Mouse (Mus musculus): ENCODE measurements at regions not wholly inside any gene's neighbourhood (a gene's known extent, or its start where the extent isn't known, plus 50 kb on each side); places are given as distances from the start of the nearest gene placed in this dataset.
"Not testable (repeated sequence)": the region's sequence is repeated elsewhere in the genome, so short reads cannot be mapped to it uniquely, and the experiment has no call there.

- 87% methylated on average over 2 of the region's 2 CpGs for WGBS
- Histone ChIP-seq H3K27ac (ENCODE audit: low read length) (no peak overlapping the region), H3K36me3 (ENCODE audit: insufficient read depth, low read length) (no peaks in the 10 kb centered on the region), H3K9me3 (ENCODE audit: low read length) (no peaks in the 10 kb centered on the region), H3K4me1 (ENCODE audit: insufficient read depth, low read length) (no peaks in the 10 kb centered on the region), H3K27me3 (ENCODE audit: insufficient read depth, low read length) (no peaks in the 10 kb centered on the region), H3K4me3 (ENCODE audit: low read length) (no peak overlapping the region), H3K9ac (replicated peaks; ENCODE audit: low read length) (no peak overlapping the region), H3K4me2 (replicated peaks; ENCODE audit: low read depth, low read length) (no peak overlapping the region)
- no peak for ATAC-seq (ENCODE audit: low FRiP score, low TSS enrichment)
Observed at GRCm38 (mm10) chr15:24400088-24400487, 1013.5 kb downstream of the Basp1 start.

DNA sequence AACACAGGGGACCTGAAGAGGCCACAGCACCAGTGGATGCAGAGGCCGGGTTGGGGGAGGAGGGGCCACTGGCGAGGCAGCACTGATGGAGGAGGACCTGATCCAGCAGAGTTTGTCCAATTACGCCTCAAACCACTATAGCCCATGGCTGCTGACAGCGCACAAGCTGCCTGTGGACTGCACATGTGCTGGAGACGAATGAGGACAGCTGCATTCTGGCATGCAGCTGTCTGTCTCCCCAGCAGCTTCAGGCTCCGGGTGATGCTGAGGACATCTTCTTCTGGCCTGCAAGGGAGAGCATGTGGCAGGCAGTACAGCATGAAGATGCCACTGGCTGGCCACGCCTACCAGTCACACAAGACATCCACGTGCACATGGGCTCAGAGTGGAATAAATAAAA lies 1055.2 kb downstream of the Basp1 start:
- ATAC-seq (ENCODE audit: low FRiP score, low TSS enrichment) = no peak
- Histone ChIP-seq H3K27me3 (ENCODE audit: insufficient read depth, low read length) (no peaks in the 10 kb centered on the region), H3K4me1 (ENCODE audit: insufficient read depth, low read length) (no peaks in the 10 kb centered on the region), H3K9ac (replicated peaks; ENCODE audit: low read length) (no peak overlapping the region), H3K27ac (ENCODE audit: low read length) (no peak overlapping the region), H3K36me3 (ENCODE audit: insufficient read depth, low read length) (no peaks in the 10 kb centered on the region), H3K4me2 (replicated peaks; ENCODE audit: low read depth, low read length) (no peak overlapping the region), H3K9me3 (ENCODE audit: low read length) (no peaks in the 10 kb centered on the region), H3K4me3 (ENCODE audit: low read length) (no peak overlapping the region)
- WGBS = 89% methylated on average over 8 of the region's 8 CpGs

GRCm38 (mm10) chr15:24348975-24349560 lies 1064.5 kb downstream of the Basp1 start:
- Histone ChIP-seq H3K4me1 (ENCODE audit: insufficient read depth, low read length) (no peaks in the 10 kb centered on the region), H3K9me3 (ENCODE audit: low read length) (no peaks in the 10 kb centered on the region), H3K27ac (ENCODE audit: low read length) (no peak overlapping the region), H3K27me3 (ENCODE audit: insufficient read depth, low read length) (no peaks in the 10 kb centered on the region), H3K36me3 (ENCODE audit: insufficient read depth, low read length) (no peaks in the 10 kb centered on the region), H3K4me2 (replicated peaks; ENCODE audit: low read depth, low read length) (no peak overlapping the region), H3K9ac (replicated peaks; ENCODE audit: low read length) (no peak overlapping the region), H3K4me3 (ENCODE audit: low read length) (no peak overlapping the region)
- WGBS = 83% methylated on average over 1 of the region's 1 CpGs
- no peak for ATAC-seq (ENCODE audit: low FRiP score, low TSS enrichment)

DNA sequence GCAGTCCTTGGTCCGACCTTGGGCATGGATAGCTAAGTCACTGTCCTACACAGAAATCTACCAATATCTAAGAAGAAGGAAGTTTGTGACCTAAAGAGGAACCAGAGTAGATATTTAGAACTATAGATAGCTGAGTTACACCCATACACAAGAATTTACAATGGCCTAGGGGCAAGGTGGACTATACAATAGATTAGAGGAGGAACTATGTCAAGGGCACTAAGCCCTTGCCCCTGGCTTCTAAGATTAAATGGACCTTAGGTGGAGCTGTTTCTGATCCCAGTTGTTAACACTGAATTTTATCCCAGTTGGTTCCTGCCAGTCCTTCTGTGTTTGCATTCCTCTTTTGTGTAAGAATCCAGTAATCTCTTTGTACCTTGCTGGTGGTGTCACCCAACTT lies 1077.7 kb downstream of the Basp1 start:
- H3K27me3 ChIP-seq (ENCODE audit: insufficient read depth, low read length); ATAC-seq (ENCODE audit: low FRiP score, low TSS enrichment); H3K27ac ChIP-seq (ENCODE audit: low read length); H3K4me3 ChIP-seq (ENCODE audit: low read length); H3K36me3 ChIP-seq (ENCODE audit: insufficient read depth, low read length); H3K4me2 ChIP-seq (replicated peaks; ENCODE audit: low read depth, low read length); H3K4me1 ChIP-seq (ENCODE audit: insufficient read depth, low read length); H3K9ac ChIP-seq (replicated peaks; ENCODE audit: low read length); H3K9me3 ChIP-seq (ENCODE audit: low read length): not testable (repeated sequence)
- WGBS = 79% methylated on average over 1 of the region's 1 CpGs

- H3K4me1 ChIP-seq (ENCODE audit: insufficient read depth, low read length) = not testable (repeated sequence)
- 91% methylated on average over 3 of the region's 3 CpGs for WGBS
Observed at GRCm38 (mm10) chr15:24303123-24303522, 1110.4 kb downstream of the Basp1 start.

GRCm38 (mm10) chr15:24297236-24297635 lies 1116.3 kb downstream of the Basp1 start:
- Histone ChIP-seq H3K27ac (ENCODE audit: low read length) (no peak overlapping the region), H3K4me2 (replicated peaks; ENCODE audit: low read depth, low read length) (no peak overlapping the region), H3K9me3 (ENCODE audit: low read length) (no peaks in the 10 kb centered on the region), H3K27me3 (ENCODE audit: insufficient read depth, low read length) (no peaks in the 10 kb centered on the region), H3K4me1 (ENCODE audit: insufficient read depth, low read length) (no peaks in the 10 kb centered on the region), H3K9ac (replicated peaks; ENCODE audit: low read length) (no peak overlapping the region), H3K36me3 (ENCODE audit: insufficient read depth, low read length) (no peaks in the 10 kb centered on the region), H3K4me3 (ENCODE audit: low read length) (no peak overlapping the region)
- ATAC-seq (ENCODE audit: low FRiP score, low TSS enrichment) = no peak

More at GRCm38 (mm10) chr15:24303123-24303522, 1110.4 kb downstream of the Basp1 start:
- not testable (repeated sequence) for H3K4me2 ChIP-seq (replicated peaks; ENCODE audit: low read depth, low read length); H3K9me3 ChIP-seq (ENCODE audit: low read length); H3K36me3 ChIP-seq (ENCODE audit: insufficient read depth, low read length); H3K4me3 ChIP-seq (ENCODE audit: low read length); H3K27ac ChIP-seq (ENCODE audit: low read length); H3K9ac ChIP-seq (replicated peaks; ENCODE audit: low read length); ATAC-seq (ENCODE audit: low FRiP score, low TSS enrichment); H3K27me3 ChIP-seq (ENCODE audit: insufficient read depth, low read length)

DNA sequence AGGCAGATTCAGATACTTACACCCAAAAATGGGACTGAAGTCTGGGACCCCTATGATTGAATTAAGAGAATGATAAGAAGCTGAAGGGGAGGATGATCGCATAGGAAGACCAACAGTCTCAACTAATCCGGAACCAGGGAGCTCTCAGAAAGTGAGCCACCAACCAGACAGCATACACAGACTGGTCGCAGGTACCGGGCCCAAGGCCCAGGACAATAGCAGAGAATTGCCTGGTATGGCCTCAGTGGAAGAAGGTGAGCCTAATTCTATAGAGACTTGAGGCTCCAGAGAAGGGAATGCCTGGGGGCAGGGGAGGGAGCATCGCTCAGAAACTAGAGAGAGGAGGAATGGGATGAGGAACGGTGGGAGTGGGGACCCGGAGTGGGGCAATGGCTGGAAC lies 1116.8 kb downstream of the Basp1 start:
- Histone ChIP-seq H3K9me3 (ENCODE audit: low read length) (no peaks in the 10 kb centered on the region), H3K4me1 (ENCODE audit: insufficient read depth, low read length) (no peaks in the 10 kb centered on the region), H3K4me3 (ENCODE audit: low read length) (no peak overlapping the region), H3K27me3 (ENCODE audit: insufficient read depth, low read length) (no peaks in the 10 kb centered on the region), H3K9ac (replicated peaks; ENCODE audit: low read length) (no peak overlapping the region), H3K36me3 (ENCODE audit: insufficient read depth, low read length) (no peaks in the 10 kb centered on the region), H3K27ac (ENCODE audit: low read length) (no peak overlapping the region), H3K4me2 (replicated peaks; ENCODE audit: low read depth, low read length) (no peak overlapping the region)
- no peak for ATAC-seq (ENCODE audit: low FRiP score, low TSS enrichment)
- WGBS = 89% methylated on average over 7 of the region's 7 CpGs

DNA sequence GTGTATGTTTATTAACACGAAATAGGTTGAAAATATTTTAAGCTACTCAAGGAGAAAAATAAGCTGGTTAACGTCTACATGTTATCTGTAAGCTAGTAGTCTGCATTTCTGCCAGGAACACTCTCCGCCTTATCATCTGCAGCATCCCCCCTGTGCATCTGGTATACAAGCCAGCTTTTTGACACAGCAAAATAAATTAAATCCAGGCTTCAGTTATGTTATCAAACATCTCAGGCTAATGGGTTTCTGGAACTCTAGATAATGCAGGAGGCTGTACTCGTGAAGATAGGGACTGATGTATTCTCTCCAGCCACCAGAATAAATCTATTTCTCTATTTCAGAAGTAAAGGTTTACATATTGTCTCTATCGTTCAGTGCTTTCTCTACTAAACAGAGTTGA lies 1138.5 kb downstream of the Basp1 start:
- no peak for ATAC-seq (ENCODE audit: low FRiP score, low TSS enrichment)
- Histone ChIP-seq H3K9me3 (ENCODE audit: low read length) (no peaks in the 10 kb centered on the region), H3K4me1 (ENCODE audit: insufficient read depth, low read length) (no peaks in the 10 kb centered on the region), H3K36me3 (ENCODE audit: insufficient read depth, low read length) (no peaks in the 10 kb centered on the region), H3K4me3 (ENCODE audit: low read length) (no peak overlapping the region), H3K27me3 (ENCODE audit: insufficient read depth, low read length) (no peaks in the 10 kb centered on the region), H3K9ac (replicated peaks; ENCODE audit: low read length) (no peak overlapping the region), H3K27ac (ENCODE audit: low read length) (no peak overlapping the region), H3K4me2 (replicated peaks; ENCODE audit: low read depth, low read length) (no peak overlapping the region)
- 76% methylated on average over 5 of the region's 5 CpGs for WGBS

DNA sequence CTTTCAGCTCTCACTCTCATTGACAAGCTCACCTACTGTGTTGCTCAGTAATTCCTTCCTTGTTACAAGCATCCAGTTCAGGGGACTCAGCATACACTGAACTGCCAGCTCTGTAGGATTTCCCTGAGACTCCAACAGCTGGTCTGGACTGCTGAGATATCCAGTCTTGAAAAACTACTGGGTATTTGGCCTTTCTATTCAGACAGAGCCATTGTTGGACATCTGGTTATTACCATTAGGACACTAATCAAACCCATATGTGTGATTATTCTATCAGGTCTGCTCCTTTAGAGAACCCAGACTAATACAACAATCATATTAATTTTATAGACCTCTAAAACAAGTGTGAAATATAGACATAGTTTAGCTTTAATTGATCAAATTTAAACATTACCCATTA lies 1146.2 kb downstream of the Basp1 start:
- Histone ChIP-seq H3K9me3 (ENCODE audit: low read length) (no peaks in the 10 kb centered on the region), H3K4me3 (ENCODE audit: low read length) (no peak overlapping the region), H3K27me3 (ENCODE audit: insufficient read depth, low read length) (no peaks in the 10 kb centered on the region), H3K27ac (ENCODE audit: low read length) (no peak overlapping the region), H3K9ac (replicated peaks; ENCODE audit: low read length) (no peak overlapping the region), H3K4me1 (ENCODE audit: insufficient read depth, low read length) (no peaks in the 10 kb centered on the region), H3K4me2 (replicated peaks; ENCODE audit: low read depth, low read length) (no peak overlapping the region), H3K36me3 (ENCODE audit: insufficient read depth, low read length) (no peaks in the 10 kb centered on the region)
- no peak for ATAC-seq (ENCODE audit: low FRiP score, low TSS enrichment)
